Mouse (Mus musculus): ENCODE data around the gene Tcp10c. TPM values are rescaled to one million over a fixed set of nuclear protein-coding genes. Genes with fewer than 3 reads are reported as not detected.
"Not testable (repeated sequence)": the region's sequence is repeated elsewhere in the genome, so short reads cannot be mapped to it uniquely, and the experiment has no call there.

Gene Tcp10c
- total RNA-seq (2022) = under 1 TPM; 0.18 to 0.30 (median 0.25) TPM

DNA sequence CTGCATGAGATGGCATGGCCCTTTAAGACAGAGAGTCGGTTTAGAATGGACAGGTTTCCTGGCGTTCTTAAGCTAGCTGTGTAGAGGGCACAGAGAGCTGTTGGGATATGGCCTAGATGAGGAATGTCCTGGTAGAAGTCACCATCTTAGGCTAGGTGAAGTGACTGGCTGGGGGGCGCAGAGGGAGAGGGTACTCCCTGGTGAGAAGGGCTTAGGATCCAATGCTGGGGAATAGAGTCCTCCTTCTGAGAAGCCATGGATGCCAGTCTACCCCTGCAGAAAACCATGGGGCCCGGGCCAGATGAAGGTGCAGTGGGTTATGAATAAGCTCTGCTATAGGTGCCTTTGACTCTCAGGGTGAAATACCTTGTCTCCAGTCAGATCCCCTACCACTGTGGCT is at the start of gene Tcp10c:
TSS of gene Tcp10c (plus strand) at position 52 of the 400 bp plus-strand sequence.
- not testable (repeated sequence) for DNase-seq (ENCODE audit: low spot score in 2 of 2)

GRCm38 (mm10) chr17:13307852-13308251 is 46.5 kb upstream of the Tcp10c start:
- not testable (repeated sequence) for DNase-seq (ENCODE audit: low spot score in 2 of 2)

GRCm38 (mm10) chr17:13308344-13308743 is 46.0 kb upstream of the Tcp10c start:
- DNase-seq (ENCODE audit: low spot score in 2 of 2) = peak in 1 of 2 experiments; percentile 33

DNA sequence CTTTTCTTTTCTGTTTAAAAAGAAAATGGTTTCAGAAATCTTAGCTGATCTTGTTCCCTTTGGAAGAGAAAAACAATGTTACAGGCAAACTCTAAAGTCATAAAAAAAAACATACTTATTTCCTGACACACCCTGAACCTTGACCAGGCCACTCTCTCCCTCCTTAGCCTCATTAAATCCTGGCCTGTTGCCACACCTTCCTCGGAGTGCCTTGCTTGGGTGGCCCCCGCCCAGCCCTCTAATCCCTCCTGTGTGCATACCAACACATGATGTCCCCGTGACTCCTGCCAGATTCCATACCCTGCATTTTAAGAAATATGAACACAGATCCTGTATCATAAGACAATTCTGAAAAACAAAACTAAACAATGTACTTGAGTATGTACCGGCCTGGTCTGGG is 45.6 kb upstream of the Tcp10c start:
- not testable (repeated sequence) for DNase-seq (ENCODE audit: low spot score in 2 of 2)

GRCm38 (mm10) chr17:13309182-13309631 is 45.2 kb upstream of the Tcp10c start:
- not testable (repeated sequence) for DNase-seq (ENCODE audit: low spot score in 2 of 2)

- DNase-seq (ENCODE audit: low spot score in 2 of 2) = not testable (repeated sequence)
Measured at GRCm38 (mm10) chr17:13329967-13330366, 24.4 kb upstream of the Tcp10c start.

DNA sequence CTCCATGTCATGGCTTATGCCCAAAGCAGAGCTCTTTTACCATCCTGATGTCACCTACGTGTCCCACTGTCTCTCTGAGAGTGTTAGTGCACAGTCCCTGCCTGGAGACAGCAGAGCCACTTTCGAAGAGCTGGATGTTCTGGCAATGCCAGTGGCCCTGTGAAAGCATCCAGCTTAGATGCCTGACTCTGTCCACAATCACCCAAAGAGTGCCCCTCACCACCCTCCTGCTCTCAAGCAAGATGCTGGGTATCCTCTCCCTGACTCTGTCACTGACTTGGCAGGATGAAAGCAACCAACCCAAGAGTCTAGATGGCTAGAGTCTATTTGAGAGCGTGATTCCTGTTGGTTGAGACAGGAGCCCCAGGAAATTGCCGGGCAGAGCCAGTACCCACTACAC is 23.2 kb upstream of the Tcp10c start:
- DNase-seq (ENCODE audit: low spot score in 2 of 2) = not testable (repeated sequence)

- DNase-seq (ENCODE audit: low spot score in 2 of 2) = not testable (repeated sequence)
Measured at GRCm38 (mm10) chr17:13332496-13332895, 21.9 kb upstream of the Tcp10c start.

- peak; percentile 51 to 70 for DNase-seq (ENCODE audit: low spot score in 2 of 2)
Measured at GRCm38 (mm10) chr17:13336979-13337749, 17.2 kb upstream of the Tcp10c start.

DNA sequence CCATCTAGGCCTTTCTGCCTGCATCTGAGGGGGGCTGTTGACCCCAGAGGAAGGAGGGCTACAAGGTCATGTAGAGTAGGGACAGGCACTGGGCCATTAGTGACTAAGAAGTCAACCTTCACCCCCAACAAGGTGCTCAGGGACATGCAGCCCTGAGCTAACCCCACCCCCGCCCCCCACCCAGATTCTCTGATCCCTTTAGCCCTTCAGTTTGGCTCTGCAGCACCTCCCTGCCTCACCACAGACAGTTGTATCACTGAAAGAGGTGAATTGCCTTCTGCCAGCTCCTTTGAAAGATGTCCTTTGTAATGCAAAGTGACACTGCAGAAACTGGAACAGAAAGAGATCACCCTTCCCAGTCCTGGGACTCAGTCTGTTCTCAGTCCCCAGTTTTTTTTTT is 16.4 kb upstream of the Tcp10c start:
- not testable (repeated sequence) for DNase-seq (ENCODE audit: low spot score in 2 of 2)

DNA sequence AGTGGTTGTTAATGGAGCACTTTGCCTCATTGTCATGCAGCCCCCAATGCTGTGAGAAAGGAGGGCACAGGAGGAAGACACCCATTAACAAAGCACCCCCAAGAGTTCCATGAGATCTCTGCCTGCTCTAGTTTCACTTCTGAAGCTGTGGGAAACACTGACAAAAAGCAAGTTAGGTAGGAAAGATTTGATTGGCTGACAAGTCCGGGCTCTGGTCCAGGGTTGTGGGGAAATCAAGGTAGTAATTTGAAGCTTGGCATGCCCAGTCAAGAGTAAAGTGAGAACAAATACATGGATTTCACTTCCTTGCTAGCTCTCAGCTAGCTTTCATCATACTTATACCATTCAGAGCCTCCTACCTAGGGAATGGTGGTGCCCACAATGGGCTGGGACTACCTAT is 14.3 kb upstream of the Tcp10c start:
- not testable (repeated sequence) for DNase-seq (ENCODE audit: low spot score in 2 of 2)

- not testable (repeated sequence) for DNase-seq (ENCODE audit: low spot score in 2 of 2)
Measured at GRCm38 (mm10) chr17:13345923-13346322, 8.4 kb upstream of the Tcp10c start.

DNA sequence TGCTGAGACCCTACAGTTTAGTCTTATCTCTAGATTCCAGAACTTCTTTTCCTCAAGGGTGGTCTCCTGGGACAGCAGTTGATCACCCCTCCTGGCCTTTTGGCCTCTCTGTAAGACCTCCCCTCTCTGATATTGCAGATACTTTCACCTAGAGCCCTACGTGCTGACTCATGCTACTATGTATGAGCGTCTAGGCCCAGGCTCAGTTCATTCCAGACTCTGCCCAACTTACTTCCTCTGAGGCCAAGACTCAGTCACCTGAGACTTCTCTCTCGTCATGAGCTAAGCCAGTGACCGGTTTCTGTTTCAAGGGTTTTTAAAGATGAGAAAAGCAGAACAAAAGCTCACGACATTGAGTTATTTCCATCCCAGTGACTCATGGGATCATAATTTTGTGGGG is 4.8 kb upstream of the Tcp10c start:
- not testable (repeated sequence) for DNase-seq (ENCODE audit: low spot score in 2 of 2)

- DNase-seq (ENCODE audit: low spot score in 2 of 2) = not testable (repeated sequence)
Measured at GRCm38 (mm10) chr17:13353249-13353648, 1.1 kb upstream of the Tcp10c start.

DNA sequence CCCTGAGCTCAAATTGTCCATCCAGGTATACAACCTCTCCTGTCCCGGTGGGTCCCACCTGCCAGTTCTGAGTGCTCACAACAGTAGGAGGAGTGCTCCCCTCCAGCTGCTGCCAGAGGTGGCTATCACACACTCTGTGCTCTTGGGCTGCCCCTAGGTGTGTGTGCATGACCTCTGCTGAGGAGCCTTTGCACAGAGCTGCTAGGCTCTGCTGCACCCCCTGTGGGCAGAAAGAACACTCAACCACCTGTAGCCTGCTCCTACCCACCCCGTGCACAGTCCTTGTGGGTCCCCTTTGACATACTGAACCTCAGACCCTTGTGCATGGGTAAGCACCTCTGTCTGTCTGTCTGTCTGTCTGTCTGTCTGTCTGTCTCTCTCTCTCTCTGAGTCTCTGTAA is 8.1 kb downstream of the Tcp10c start:
- not testable (repeated sequence) for DNase-seq (ENCODE audit: low spot score in 2 of 2)

- not testable (repeated sequence) for DNase-seq (ENCODE audit: low spot score in 2 of 2)
Measured at GRCm38 (mm10) chr17:13363773-13364172, 9.4 kb downstream of the Tcp10c start.

- not testable (repeated sequence) for DNase-seq (ENCODE audit: low spot score in 2 of 2)
Measured at GRCm38 (mm10) chr17:13364196-13364595, 9.8 kb downstream of the Tcp10c start.

- DNase-seq (ENCODE audit: low spot score in 2 of 2) = not testable (repeated sequence)
Measured at GRCm38 (mm10) chr17:13367181-13367580, 12.8 kb downstream of the Tcp10c start.

DNA sequence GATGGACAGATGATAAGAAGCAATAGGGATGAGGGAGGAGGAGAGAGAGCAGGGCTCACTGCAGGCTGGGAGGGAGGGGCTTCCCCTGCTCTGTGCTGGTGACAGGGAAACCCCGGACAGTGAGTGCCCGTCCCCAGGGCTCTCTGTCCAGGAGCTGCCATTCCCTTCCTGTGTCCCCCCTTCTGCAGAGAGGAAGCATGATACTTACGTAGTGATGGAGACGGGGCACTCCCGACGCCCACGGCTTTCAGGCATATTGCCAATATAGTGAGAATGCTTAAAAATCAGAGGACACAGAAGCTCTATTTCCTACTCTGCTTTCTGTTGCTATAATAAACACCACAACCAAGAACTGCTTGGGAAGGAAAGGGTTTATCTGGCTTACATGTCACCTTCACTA is 14.3 kb downstream of the Tcp10c start:
- peak in 1 of 2 experiments; percentile 23 for DNase-seq (ENCODE audit: low spot score in 2 of 2)

- not testable (repeated sequence) for DNase-seq (ENCODE audit: low spot score in 2 of 2)
Measured at GRCm38 (mm10) chr17:13370746-13371145, 16.4 kb downstream of the Tcp10c start.

- not testable (repeated sequence) for DNase-seq (ENCODE audit: low spot score in 2 of 2)
Measured at GRCm38 (mm10) chr17:13378341-13378740, 24.0 kb downstream of the Tcp10c start.

- DNase-seq (ENCODE audit: low spot score in 2 of 2) = not testable (repeated sequence)
Measured at GRCm38 (mm10) chr17:13379951-13380615, 25.7 kb downstream of the Tcp10c start.
